Mouse (Mus musculus) gastrocnemius, adult 18-20 months (tissue): ENCODE measurements around the gene Wwp2. TPM values are rescaled to one million over a fixed set of nuclear protein-coding genes. Genes with fewer than 3 reads are reported as not detected.

Experiments used
- DNase-seq: peaks from one replicate; pipeline ENCODE4 v3.0.0; 2021; ENCODE audit warnings: low spot score
- total RNA-seq, 2 experiments: library from RNA; stranded (reverse); gene quantifications; 2 replicates each; pipeline ENCODE4 v1.2.3; 2021

Gene Wwp2
- total RNA-seq, 2 experiments from 2014 or later: 13.8 to 14.2 TPM

GRCm38 (mm10) chr8:107556511-107556936 lies 120.4 kb downstream of the Wwp2 start:
- no peak for DNase-seq

DNA sequence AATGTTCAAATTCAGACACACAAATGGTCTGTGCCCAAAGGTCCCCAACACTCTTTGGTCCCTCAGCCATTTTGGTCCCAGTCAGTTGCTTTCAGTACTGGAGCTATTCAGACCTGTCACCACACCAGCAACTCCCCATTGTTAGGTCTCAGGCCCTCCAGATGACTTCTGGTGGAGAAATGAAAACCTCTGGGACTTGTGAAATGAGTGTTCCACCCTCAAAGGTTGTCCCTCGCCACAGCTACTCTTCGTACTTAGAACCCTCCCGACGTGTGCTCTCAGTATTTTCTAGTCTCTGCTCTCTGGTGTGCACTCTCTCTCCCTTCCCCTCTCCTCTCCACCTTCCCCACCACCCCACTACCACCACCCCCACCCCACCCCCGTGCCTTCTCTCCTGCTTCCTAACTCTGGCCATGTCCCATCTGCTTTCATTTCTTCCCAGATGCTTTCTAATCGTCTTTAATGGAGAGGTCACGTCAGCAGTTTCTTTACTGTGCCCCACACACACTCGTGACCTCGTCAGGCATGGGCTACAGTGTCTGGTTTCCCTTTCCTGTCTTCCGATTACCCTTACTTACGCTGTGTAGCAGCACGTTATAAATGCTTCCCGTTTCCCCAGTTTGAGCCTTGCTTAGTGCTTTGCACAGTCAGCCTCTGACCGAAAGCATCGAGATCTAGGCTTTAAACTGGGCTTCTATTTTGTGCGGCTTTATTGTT lies 124.8 kb downstream of the Wwp2 start:
- DNase-seq: no peak

DNA sequence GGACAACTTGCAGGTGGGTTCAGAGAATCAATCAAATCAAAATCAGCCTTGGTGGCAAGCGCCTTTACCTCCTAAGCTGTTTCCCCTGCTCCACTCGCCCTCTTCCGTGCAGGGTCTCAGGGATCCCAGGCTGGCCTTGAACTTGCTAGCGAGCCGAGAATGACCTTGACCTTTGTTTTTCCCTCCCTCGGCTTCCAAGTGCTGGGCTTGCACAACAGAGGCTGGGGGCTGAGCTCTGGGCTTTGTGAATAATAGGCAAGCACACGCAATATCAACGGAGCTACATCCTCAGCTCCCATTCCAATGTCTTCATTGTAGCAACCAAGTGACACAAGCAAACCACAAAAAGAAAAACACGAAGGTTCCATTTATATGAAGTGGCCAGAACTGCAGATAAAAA lies 126.0 kb downstream of the Wwp2 start:
- no peak for DNase-seq

DNA sequence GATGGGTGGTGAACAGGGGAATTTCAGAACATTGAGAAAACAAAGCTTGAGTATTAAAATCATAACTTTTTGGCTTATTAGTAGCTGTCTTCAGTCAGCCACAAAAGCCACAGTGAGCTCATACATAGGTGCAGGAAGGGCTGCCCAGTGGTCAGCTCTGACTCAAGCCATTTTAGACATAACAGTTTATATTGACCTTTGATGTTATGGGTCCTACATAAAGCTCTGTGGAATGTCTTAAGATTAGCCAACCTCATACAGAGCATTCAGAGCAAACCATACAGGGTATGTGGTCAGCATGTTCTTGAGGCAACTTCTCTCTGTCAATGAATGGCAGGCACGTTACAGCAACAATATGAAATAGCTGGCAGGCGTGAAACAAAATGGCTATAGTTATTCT lies 134.9 kb downstream of the Wwp2 start:
- no peak for DNase-seq

GRCm38 (mm10) chr8:107571486-107572135 lies 135.4 kb downstream of the Wwp2 start:
- DNase-seq: no peak

GRCm38 (mm10) chr8:107572497-107572896 lies 136.3 kb downstream of the Wwp2 start:
- DNase-seq: peak; percentile 79

DNA sequence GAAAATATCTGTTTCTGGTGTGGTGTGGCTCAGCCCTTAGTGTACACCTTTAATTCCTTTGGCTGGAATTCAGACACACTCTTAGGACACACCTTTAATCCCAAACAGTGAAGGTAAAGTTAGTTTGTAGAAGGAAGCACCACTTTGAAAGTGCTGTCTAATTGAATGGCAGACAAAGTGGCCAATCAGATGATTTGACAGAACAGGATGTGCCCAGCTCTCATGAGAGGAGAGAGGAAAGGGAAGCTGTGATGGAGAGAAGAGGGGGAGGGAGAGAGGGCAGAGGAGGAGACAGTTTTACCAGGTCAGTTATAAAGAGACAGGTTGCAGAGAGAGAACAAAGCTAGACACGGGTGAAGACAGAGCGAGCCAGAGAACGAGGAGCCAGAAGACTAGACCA lies 138.6 kb downstream of the Wwp2 start:
- no peak for DNase-seq

DNA sequence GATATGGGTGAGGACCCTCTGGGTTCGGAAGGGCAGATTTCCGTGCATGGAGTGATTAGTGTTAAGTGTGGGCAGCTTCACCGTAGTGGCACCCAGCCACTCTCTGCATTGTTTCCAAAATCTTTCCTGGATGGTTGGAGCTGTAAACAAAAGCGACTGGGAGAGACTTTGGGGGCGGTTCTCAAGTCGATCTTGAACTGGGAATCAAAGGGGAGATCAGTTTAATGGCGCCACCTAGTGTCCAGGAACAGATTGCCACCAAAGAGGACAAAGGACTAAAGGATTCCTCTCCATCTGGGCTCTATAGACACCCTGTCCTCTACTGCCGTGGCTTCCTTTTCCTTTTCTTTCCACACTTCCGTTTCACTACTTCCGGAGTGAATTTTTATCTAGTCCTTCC lies 140.5 kb downstream of the Wwp2 start:
- peak; percentile 88 for DNase-seq

DNA sequence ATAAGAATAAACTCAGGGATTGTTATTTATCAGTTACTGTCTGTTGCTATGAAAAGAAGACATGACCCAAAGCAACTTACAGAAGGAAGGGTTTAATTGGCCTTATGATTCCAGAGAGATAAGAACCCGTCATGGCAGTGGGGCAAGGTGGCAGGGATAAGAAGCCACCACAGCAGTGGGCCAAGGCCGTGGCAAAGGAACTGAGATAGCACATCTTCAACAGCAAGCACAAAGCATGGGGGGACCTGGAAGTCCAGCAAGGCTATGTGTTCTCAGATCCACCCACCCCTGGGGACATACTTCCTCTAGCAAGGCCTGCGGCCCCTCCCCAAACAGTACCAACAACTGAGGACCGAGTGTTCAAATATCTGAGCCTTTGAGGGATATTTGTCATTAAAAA lies 141.5 kb downstream of the Wwp2 start:
- no peak for DNase-seq

GRCm38 (mm10) chr8:107578132-107578531 lies 142.0 kb downstream of the Wwp2 start:
- DNase-seq: no peak

DNA sequence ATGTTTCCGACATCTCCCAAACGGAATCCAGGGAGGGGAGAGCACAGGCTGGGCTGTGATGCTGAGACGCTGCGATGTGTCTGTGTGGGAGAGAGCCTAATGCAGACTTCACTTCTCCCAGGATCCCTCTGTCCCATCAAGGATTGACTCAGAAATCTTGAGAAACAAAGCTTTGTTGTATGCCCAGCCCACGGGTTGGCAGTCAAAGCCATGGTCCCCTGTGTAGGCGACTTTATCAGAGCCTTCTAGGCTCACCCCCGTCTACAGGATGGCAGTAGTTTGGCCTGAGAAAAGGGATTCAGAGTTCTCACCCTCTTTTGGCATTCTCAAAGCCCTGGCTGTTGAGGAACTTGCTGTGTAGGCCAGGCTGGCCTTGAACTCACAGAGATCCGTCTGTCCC lies 142.4 kb downstream of the Wwp2 start:
- DNase-seq: no peak

GRCm38 (mm10) chr8:107580879-107581278 lies 144.7 kb downstream of the Wwp2 start:
- no peak for DNase-seq

- no peak for DNase-seq
These were observed 145.4 kb downstream of the Wwp2 start for GRCm38 (mm10) chr8:107581536-107581935.

DNA sequence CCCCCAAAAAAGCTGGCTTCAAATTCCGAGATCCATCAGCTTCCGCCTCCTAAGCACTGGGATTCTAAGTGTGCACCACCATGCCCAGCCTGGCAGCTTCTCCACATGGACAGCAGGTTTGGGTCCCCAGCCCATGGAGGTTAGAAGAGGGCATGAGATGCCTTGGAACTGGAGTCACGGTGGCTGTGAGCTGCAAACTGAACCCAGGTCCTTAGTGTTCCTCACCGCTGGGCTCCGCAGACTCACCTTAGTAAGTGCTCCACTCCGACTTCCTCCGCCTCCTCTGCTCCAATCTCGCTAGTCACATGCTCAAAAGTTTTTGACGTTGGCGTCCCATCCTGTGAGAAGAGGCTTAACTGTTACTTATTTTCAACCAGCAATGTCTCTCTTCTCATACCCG lies 146.0 kb downstream of the Wwp2 start:
- DNase-seq: no peak

DNA sequence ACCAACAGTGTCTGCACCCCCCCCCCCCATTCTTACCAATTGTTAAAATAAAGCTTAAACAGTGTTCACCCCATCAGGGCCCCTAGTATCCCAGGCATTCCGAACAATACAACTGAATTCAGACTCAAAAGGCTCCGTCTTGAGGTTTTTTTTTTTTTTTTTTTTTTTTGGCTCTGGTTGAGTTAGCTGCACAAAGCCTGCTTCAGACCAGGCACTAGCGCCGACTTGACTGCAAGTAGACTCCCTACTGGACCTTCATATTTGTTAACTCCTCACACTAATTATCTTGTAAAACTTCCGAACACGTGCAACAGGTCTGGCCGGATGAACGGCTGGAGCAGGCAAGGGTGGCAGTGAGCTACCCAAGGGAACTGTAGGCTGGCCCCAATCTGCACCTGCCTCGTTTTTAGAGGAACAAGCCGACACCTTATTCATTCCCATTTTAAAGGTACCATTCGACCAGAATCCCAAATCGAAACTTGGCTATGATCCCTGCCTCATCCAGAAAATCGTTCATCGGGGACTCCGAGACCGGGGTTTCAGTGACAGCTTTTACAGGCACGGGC lies 151.3 kb downstream of the Wwp2 start:
- DNase-seq: peak; percentile 17

DNA sequence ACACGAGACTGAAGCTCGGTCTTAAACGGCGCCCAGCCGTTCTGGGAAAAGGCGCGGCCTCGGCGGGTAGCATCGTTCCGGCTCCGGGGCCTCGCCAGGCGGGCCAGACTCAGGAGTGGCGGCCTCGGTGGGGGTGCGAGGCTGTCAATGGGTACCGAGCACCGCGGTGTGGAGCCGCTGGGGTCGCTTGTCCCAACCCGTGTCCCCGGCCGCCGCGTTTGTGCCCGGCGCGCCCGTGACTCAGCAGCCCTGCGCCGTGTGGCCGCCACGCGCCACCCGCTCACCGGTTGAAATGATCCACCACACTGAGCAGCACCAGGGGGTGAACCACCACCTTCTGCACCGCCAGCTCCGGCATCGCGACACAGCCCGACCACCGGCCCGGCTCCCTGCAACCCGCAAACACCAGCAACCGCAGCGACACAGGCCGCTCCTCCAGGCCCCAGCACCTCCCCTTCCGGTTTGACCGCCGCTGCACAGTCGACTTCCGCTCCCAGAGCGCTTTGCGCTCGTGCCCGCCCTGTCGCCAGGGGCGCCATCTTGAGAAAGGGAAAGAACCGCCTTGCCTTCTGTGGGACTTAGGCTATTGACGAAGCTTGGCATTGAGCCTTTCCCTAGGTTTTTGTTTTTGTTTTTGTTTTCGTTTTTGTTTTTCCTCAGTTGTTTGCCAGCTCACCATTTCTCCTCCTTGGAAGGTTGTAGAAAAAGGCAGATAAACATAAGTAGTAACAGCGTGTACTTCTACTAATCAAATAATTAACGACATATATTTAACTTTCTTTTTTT lies 152.0 kb downstream of the Wwp2 start, which contains the start of gene Psmd7:
Gene Psmd7 (minus strand): TSS at position 470 of the 786 bp plus-strand sequence.
- DNase-seq: peak; percentile 96

DNA sequence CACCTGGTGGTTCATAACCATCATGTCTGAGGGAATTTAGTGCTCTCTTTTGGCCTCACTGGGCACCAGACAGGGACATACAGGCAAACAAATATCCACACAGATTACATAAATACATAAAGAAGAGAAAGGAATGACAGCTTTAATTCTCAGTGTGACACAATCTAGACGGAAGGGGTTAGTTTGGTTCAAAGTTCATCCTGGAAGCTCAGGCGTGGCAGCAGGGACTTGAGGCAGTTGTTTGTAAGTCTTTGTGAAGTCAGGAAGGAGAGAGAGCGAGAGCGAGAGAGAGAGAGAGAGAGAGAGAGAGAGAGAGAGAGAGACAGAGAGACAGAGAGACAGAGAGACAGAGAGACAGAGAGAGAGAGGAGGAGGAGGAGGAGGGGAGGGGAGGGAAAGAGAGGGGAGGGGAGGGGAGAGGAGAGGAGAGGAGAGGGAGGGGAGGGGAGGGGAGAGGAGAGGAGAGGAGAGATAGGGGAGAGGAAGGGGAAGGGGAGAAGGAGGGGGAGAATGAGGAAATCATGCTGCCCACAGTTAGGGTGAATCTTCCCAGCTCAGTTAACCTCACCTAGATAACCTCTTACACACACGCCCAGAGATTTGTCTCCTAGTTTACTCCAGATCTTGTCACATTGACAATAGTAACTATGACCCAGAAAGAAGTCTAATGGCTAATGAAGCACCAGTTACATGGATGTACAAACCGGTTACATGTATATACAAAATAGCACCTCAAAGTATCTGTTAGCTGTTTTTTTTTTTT lies 158.0 kb downstream of the Wwp2 start:
- DNase-seq: no peak

DNA sequence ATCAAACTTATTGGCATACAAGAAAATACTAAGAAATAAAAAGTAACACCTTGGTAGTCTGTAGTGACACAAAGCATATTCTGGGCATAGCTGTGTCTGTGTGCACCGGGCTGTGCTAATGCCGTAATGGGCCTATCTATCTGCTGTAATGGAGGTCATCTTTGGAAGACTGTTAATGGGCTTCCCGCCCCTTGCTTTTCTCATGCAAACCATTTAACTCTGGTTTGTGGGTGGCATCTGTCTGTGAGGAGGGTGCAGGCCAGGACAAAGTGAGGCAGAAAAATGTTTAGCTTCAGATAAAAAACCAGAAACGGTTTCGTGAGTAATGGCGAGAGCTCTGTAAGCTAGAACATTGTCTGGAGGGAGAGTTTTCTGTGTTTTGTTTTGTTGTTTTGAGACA lies 158.7 kb downstream of the Wwp2 start:
- DNase-seq: no peak

GRCm38 (mm10) chr8:107597731-107598130 lies 161.6 kb downstream of the Wwp2 start:
- no peak for DNase-seq

GRCm38 (mm10) chr8:107599691-107600090 lies 163.5 kb downstream of the Wwp2 start:
- DNase-seq: no peak

DNA sequence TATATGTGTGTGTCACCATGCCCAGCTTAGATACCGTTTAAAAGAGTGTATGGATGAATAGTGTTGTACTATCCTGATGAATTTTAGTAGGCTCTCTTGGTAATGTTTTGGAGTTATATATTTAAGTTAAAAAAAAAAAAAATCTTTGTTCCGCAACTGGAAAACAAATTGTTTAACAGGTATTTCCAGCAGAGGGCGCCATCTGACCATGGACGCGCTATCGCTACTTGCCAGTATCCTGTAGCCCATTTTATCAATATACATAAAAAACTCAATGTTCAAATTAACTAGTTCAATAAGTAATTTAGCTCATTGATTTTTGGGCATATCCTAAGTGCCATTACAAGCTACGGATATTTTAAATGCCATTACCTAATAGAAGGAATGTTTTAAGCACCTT lies 166.9 kb downstream of the Wwp2 start:
- DNase-seq: peak; percentile 42
